Mouse (Mus musculus) embryonic fibroblast, embryonic 13.5 days (primary cell): ENCODE measurements at regions not wholly inside any gene's neighbourhood (a gene's known extent, or its start where the extent isn't known, plus 50 kb on each side); places are given as distances from the start of the nearest gene placed in this dataset.

ENCODE experiments used
- CTCF ChIP-seq: IDR thresholded peaks from 2 replicates; pipeline ENCODE4 v1.5.1; 2011; ENCODE audit warnings: mild to moderate bottlenecking, control low read depth, low read length, moderate library complexity, borderline replicate concordance; ENCODE audit not compliant: insufficient read depth
- POLR2A ChIP-seq: IDR thresholded peaks from 2 replicates; pipeline ENCODE4 v1.6.1; 2011; ENCODE audit warnings: low read depth, mild to moderate bottlenecking, control low read depth, low read length, moderate library complexity

DNA sequence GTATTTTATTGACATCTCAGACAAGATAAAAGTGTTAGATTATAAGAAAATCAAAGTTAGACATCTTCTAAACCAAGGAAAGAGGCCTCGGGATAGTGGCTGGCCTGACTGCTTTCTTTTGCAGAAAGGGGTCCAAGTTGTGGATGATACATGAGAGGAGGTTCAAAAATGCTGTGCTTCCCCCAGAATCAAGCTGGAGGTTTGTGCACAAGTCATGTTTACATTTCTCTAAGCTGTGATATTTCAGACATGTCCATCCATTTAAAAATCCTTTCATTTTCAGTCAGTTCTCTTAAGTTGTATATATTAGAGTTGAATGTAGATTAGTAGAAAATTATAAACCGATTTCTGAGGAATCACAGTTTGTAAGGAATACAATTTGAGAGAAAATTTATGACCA lies 463.7 kb upstream of the Fbxo33 start:
- TF ChIP-seq POLR2A (no peak), CTCF (no peak)
